Mouse (Mus musculus): ENCODE measurements around the gene Apol9a.

GRCm38 (mm10) chr15:77359084-77359483, 51.9 kb downstream of the Apol9a start:
- no peak for TF ChIP-seq CTCF (IDR thresholded peaks at IDR 0.05; ENCODE audit: borderline replicate concordance, insufficient read depth, low read depth, low read length)
- TF ChIP-seq POLR2A (IDR thresholded peaks at IDR 0.05; ENCODE audit: borderline replicate concordance, insufficient read depth, low read length), result no peak

Data from cerebellum, adult 2 months (tissue).